Mouse (Mus musculus): Measurements from ENCODE around the gene Abhd5. TPM values are rescaled to one million over a fixed set of nuclear protein-coding genes. Genes with fewer than 3 reads are reported as not detected.

Abhd5 gene
- total RNA-seq, 2 experiments from 2014 or later: 53.8 to 56.8 TPM

- DNase-seq: no peak
- intact Hi-C loops (cut with DNase I): no loop called here
These were observed 49.8 kb downstream of the Abhd5 start for GRCm38 (mm10) chr9:122401239-122401638.

GRCm38 (mm10) chr9:122410437-122411175 lies 59.2 kb downstream of the Abhd5 start:
- intact Hi-C loops (cut with DNase I): no loop called here
- DNase-seq: no peak

GRCm38 (mm10) chr9:122414648-122415047 lies 63.2 kb downstream of the Abhd5 start:
- intact Hi-C loops (cut with DNase I): no loop called here

DNA sequence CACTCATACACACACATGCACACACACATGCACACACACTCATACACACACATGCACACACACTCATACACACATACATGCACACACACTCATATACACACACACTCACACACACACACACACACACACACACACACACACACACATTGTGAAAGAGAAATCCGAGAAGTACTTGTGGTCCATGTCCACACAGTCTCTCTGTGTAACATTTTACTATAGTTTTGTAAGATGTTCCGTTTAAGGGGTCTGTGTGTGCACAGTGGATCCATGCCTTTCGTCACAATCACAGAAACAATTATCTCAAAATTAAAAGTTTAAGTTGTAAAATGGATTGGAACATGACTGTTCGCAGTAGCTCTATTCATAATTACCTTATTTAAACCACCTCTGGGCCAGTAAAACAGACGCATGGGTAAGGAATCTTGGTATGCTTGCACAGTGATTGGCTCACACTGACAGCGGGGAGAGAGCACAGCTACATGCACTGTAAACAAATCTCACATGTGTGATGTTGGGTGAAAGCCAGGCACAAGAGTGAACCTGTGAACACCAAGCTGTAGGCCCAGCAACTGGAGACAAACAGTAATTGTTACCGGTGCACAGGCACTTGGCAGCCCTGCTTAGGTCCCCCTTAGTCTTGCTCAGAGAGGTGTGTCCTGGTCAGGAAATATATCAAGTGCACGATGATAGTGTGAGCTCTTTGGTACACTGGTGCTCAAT lies 63.8 kb downstream of the Abhd5 start:
- intact Hi-C loops (cut with DNase I): no loop called here
- no peak for DNase-seq

More at GRCm38 (mm10) chr9:122414648-122415047, 63.2 kb downstream of the Abhd5 start:
- no peak for DNase-seq

DNA sequence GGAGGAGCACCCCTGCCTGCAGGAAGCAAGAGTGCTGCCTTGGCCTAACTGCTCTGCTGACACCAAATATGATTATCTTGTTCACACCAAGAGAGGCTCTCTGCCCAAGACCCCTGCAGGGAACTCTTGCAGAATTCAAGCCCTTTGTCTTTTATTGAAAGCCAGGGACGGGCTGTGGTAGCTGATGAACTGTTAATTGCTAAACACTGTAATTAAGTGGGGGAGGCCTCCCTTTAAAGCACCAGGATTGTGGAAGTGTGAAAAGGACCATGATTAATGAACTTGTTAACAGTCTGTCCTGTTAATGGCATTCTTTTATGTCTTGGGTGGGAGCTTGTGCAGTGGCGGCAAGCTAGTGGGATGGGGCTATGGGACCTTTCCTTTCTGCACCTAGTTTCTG lies 65.2 kb downstream of the Abhd5 start:
- intact Hi-C loops (cut with DNase I): no loop called here
- no peak for DNase-seq

DNA sequence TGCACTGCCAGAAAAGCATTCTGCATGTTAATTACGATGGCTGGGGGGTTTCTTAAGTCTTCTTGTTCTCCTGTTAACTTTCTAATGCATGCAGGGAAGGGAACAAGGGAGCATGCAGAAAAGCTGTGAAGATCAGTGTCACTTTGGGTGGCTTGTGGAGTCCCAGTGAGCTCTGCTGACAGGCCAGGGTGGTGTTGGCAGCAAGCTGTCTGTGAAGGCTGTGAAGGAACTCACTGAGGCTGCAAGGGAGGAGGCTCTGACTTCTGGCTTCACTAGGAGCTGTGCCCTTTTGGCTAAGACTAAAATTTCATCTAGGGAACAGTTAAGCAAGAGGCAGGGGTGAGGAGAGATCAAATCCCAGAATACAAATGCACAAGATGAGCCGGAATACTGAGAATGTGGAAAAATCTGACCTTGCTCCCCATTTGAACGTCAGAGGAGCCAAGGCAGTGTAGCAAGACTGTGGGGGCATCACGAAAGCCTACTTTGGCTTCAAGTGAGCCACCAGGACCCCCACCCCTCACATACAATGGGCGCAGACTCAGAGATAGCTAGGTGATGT lies 68.9 kb downstream of the Abhd5 start:
- intact Hi-C loops (cut with DNase I): loop anchor here (2.0 to 5.0 kb wide), 2 partner anchors 267 to 309 kb away; no protein-coding TSS in a partner anchor
- no peak for DNase-seq

- peak; percentile 68 to 80 for DNase-seq
- intact Hi-C loops (cut with DNase I): loop anchor here (2.0 to 5.0 kb wide), 2 partner anchors 266 to 308 kb away; no protein-coding TSS in a partner anchor
These were observed 69.7 kb downstream of the Abhd5 start for GRCm38 (mm10) chr9:122420772-122421764.

- intact Hi-C loops (cut with DNase I): loop anchor here (2.0 to 5.0 kb wide), 2 partner anchors 265 to 307 kb away; no protein-coding TSS in a partner anchor
- DNase-seq: no peak
These were observed 70.5 kb downstream of the Abhd5 start for GRCm38 (mm10) chr9:122421911-122422310.

GRCm38 (mm10) chr9:122422706-122423105 lies 71.3 kb downstream of the Abhd5 start:
- intact Hi-C loops (cut with DNase I): loop anchor here (5.0 kb wide), 1 partner anchor 265 kb away; no protein-coding TSS in a partner anchor
- DNase-seq: no peak

DNA sequence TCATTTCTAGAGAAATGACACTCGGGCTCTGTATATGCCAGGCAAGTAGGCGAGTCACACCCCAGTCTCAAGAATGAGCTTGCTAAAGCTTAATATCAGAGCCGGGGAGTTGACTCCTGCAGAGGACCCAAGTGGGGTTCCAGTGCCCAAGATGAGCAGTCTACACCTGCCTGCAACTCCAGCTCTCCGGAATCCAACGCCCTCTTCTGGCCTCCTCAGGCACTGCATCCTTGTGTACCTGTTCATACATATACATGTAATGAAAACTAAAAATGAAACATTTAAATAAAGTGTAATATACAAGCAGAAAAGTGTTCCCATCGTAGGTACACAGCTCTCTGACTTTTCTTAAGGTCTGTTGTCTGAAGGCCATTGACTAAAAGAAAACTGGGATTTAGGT lies 71.7 kb downstream of the Abhd5 start:
- intact Hi-C loops (cut with DNase I): loop anchor here (5.0 kb wide), 1 partner anchor 264 kb away; no protein-coding TSS in a partner anchor
- DNase-seq: no peak

DNA sequence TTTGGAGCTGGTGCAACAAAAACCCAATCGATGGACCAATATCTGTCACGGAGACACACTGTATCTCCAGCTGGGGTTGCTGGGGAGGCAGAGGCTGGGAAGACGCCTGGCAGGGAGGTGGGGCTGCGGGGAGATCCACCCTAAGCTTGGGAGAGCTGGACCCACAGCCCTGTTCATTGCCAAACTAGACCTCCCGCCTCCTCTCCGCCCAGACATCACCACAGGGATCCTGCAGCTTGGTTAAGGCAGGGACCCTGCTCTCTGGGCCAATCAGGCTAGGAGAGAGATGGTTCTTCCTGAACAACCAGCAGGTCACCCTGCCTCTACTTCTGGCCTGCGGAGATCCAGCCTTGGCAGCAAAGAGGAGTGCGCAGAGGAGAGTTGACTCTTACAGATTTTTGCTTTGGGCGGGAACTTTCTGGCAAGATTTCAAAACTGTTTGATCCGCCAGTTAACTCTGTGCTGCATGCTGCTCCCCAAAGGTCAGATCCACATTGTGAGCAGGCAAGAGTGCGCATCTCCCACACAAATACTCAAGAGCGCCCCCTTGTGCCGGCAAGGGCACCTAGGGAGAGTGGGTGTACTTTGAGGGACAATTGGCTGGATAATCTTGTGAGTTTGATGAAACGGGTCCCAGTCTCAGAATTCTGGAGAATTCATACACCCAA lies 73.7 kb downstream of the Abhd5 start:
- intact Hi-C loops (cut with DNase I): loop anchor here (5.0 kb wide), 2 partner anchors 178 to 262 kb away; no protein-coding TSS in a partner anchor
- peak; percentile 25 to 48 for DNase-seq

DNA sequence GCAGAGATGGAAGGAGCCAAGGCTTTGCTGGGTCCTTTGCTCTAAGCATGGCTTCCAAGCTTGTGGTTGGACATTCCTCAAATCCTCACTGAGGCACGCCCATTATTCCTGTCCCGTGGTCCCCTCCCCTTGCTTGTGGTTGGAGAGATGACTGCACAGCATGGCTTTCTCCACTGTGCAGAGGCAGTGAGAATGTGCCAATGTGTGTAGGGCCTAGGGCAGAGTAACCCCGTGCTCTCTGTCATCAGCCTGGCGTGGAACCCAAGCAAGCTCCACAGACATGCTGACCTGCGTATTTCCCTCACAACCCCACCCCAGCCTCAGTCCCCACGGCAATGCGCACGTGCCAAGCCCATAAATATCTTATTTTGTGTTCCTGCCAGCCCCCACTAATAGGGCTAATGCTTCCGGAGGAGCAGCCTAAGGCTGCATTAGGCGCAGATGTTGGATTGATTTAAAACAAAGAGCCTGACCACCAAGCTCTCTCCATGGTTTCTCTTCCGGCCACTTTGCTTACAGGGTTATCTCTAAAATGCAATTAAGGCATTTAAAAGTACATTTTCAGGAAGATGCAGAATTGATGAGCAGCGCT lies 77.7 kb downstream of the Abhd5 start:
- intact Hi-C loops (cut with DNase I): loop anchor here (5.0 kb wide), 1 partner anchor 182 kb away; no protein-coding TSS in a partner anchor
- DNase-seq: no peak

DNA sequence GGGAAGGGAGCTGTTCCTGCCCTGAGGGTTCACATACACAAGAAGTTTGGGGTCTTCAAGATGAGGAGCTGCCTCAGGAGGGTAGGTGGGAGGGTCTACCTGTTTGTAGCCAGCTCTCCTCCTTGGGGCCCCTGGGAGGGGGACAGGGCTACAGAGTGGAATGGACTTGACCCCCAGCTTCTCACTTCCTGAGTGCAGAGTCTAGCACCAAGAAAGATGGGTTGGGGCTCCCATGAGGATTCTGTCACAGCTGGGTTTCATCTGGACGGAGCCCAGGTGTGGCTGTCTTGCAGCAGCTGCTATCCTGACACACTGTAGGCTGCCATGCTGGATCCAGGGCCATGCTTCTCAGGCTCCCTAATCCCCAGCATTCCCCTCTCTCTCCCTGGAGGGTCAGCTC lies 78.3 kb downstream of the Abhd5 start:
- DNase-seq: no peak
- intact Hi-C loops (cut with DNase I): loop anchor here (5.0 kb wide), 1 partner anchor 182 kb away; no protein-coding TSS in a partner anchor

Other genes with a start within 250 kb of the Abhd5 start
- gene Snrk, start 234.3 kb upstream of the Abhd5 start, total RNA-seq (2021): 100 to 1,000 TPM; 133 to 167 TPM
- gene Ano10, start 57.2 kb upstream of the Abhd5 start, total RNA-seq (2021): 10 to 100 TPM; 28.2 to 31.5 TPM